Mouse (Mus musculus) skeletal muscle tissue, adult 2 months (tissue): Measurements from ENCODE around the gene Cdhr3.

ENCODE experiments used
- DNase-seq: peaks from one replicate; pipeline ENCODE4 v3.0.0-alpha.2; 2012; ENCODE audit warnings: low read depth, low spot score

Gene Cdhr3

GRCm38 (mm10) chr12:33076309-33076708 is 16.4 kb downstream of the Cdhr3 start:
- DNase-seq, result no peak

- no peak for DNase-seq
Observed at GRCm38 (mm10) chr12:33071901-33072672, 20.6 kb downstream of the Cdhr3 start.

- DNase-seq, result no peak
Observed at GRCm38 (mm10) chr12:33068977-33069376, 23.7 kb downstream of the Cdhr3 start.

- no peak for DNase-seq
Observed at GRCm38 (mm10) chr12:33066355-33066754, 26.3 kb downstream of the Cdhr3 start.

- DNase-seq, result no peak
Observed at GRCm38 (mm10) chr12:33065162-33065561, 27.5 kb downstream of the Cdhr3 start.

GRCm38 (mm10) chr12:33064266-33064665 is 28.4 kb downstream of the Cdhr3 start:
- no peak for DNase-seq

GRCm38 (mm10) chr12:33063250-33063649 is 29.4 kb downstream of the Cdhr3 start:
- no peak for DNase-seq

GRCm38 (mm10) chr12:33062379-33062778 is 30.3 kb downstream of the Cdhr3 start:
- peak; percentile 70 for DNase-seq

GRCm38 (mm10) chr12:33061651-33062050 is 31.0 kb downstream of the Cdhr3 start:
- DNase-seq, result peak; percentile 76

GRCm38 (mm10) chr12:33057231-33058048 is 35.2 kb downstream of the Cdhr3 start:
- DNase-seq, result peak; percentile 56

GRCm38 (mm10) chr12:33056574-33056973 is 36.1 kb downstream of the Cdhr3 start:
- no peak for DNase-seq

- DNase-seq, result no peak
Observed at GRCm38 (mm10) chr12:33056074-33056473, 36.6 kb downstream of the Cdhr3 start.

- DNase-seq, result no peak
Observed at GRCm38 (mm10) chr12:33053746-33054145, 38.9 kb downstream of the Cdhr3 start.

GRCm38 (mm10) chr12:33053311-33053710 is 39.4 kb downstream of the Cdhr3 start:
- no peak for DNase-seq

- DNase-seq, result no peak
Observed at GRCm38 (mm10) chr12:33048391-33048790, 44.3 kb downstream of the Cdhr3 start.

GRCm38 (mm10) chr12:33046434-33046833 is 46.2 kb downstream of the Cdhr3 start:
- no peak for DNase-seq

- DNase-seq, result no peak
Observed at GRCm38 (mm10) chr12:33045533-33046361, 46.9 kb downstream of the Cdhr3 start.

GRCm38 (mm10) chr12:33041476-33041875 is 51.2 kb downstream of the Cdhr3 start:
- peak; percentile 79 for DNase-seq

- DNase-seq, result no peak
Observed at GRCm38 (mm10) chr12:33040811-33041210, 51.9 kb downstream of the Cdhr3 start.

GRCm38 (mm10) chr12:33038676-33039075 is 54.0 kb downstream of the Cdhr3 start:
- no peak for DNase-seq

GRCm38 (mm10) chr12:33035719-33036521 is 56.8 kb downstream of the Cdhr3 start:
- no peak for DNase-seq
